Mouse (Mus musculus) E14TG2a.4 (cell line): ENCODE results near the gene Nprl3.

Experiments used
- CTCF ChIP-seq: conservative IDR thresholded peaks from 2 replicates; pipeline ENCODE4 v1.5.1; 2014; ENCODE audit warnings: low read length
- NANOG ChIP-seq: IDR thresholded peaks from 2 replicates; pipeline ENCODE4 v1.6.1; 2014; ENCODE audit warnings: borderline replicate concordance, low read length, mixed read lengths

- TF ChIP-seq NANOG (no peak), CTCF (no peak)
Observed at GRCm38 (mm10) chr11:32186031-32186430, 81.5 kb downstream of the Nprl3 start.
